Mouse (Mus musculus) neural tube, embryonic 13.5 days (tissue): ENCODE measurements around the gene Lgals3bp. TPM values are rescaled to one million over a fixed set of nuclear protein-coding genes. Genes with fewer than 3 reads are reported as not detected.

Experiments
- ATAC-seq: fragments of 200-750 bp; cut with Nextera tagmentation; 2 replicates; pipeline ENCODE4 v1.8.0; 2017; ENCODE audit warnings: low read depth, mild to moderate bottlenecking, moderate TSS enrichment, moderate library complexity
- H3K27ac ChIP-seq: fragments of 300-500 bp; sonication (generic); replicated peaks from 2 replicates; pipeline ENCODE4 v1.5.1; 2015; ENCODE audit warnings: moderate library complexity, mild to moderate bottlenecking, inconsistent platforms
- H3K27me3 ChIP-seq: fragments of 300-500 bp; sonication (generic); 2 replicates; pipeline ENCODE4 v1.6.1; 2015; ENCODE audit warnings: mild to moderate bottlenecking, inconsistent platforms
- H3K36me3 ChIP-seq: fragments of 300-500 bp; sonication (generic); 2 replicates; pipeline ENCODE4 v1.6.1; 2015; ENCODE audit warnings: mild to moderate bottlenecking, inconsistent platforms
- H3K4me1 ChIP-seq: fragments of 300-500 bp; sonication (generic); replicated peaks from 2 replicates; pipeline ENCODE4 v1.6.1; 2015; ENCODE audit warnings: inconsistent platforms
- H3K4me2 ChIP-seq: fragments of 300-500 bp; sonication (generic); 2 replicates; pipeline ENCODE4 v1.6.1; 2015; ENCODE audit warnings: inconsistent platforms, mild to moderate bottlenecking, moderate library complexity
- H3K4me3 ChIP-seq: fragments of 300-500 bp; sonication (generic); 2 replicates; pipeline ENCODE4 v1.5.1; 2015; ENCODE audit warnings: mild to moderate bottlenecking, inconsistent platforms
- H3K9ac ChIP-seq: fragments of 300-500 bp; sonication (generic); 2 replicates; pipeline ENCODE4 v1.6.1; 2015; ENCODE audit warnings: moderate library complexity, mild to moderate bottlenecking, inconsistent platforms
- H3K9me3 ChIP-seq: fragments of 300-500 bp; sonication (generic); 2 replicates; pipeline ENCODE4 v1.6.1; 2016; ENCODE audit warnings: inconsistent platforms
- WGBS: fragments of 180-500 bp; shearing (Covaris S2); methylation state at CpG from one replicate; pipeline ENCODE4 v1.1.7; 2015; 5-methylcytosine and 5-hydroxymethylcytosine counted together
- polyA plus RNA-seq: library from polyadenylated mRNA; unstranded; fragments of >200 nt; fragmentation: Nextera tagmentation; extraction: Ambion mirVana; gene quantifications from 2 replicates; pipeline ENCODE4 v1.2.1, GENCODE M21; 2015

Lgals3bp gene
- polyA plus RNA-seq, 1 experiment from 2014 or later: 4.2 TPM

DNA sequence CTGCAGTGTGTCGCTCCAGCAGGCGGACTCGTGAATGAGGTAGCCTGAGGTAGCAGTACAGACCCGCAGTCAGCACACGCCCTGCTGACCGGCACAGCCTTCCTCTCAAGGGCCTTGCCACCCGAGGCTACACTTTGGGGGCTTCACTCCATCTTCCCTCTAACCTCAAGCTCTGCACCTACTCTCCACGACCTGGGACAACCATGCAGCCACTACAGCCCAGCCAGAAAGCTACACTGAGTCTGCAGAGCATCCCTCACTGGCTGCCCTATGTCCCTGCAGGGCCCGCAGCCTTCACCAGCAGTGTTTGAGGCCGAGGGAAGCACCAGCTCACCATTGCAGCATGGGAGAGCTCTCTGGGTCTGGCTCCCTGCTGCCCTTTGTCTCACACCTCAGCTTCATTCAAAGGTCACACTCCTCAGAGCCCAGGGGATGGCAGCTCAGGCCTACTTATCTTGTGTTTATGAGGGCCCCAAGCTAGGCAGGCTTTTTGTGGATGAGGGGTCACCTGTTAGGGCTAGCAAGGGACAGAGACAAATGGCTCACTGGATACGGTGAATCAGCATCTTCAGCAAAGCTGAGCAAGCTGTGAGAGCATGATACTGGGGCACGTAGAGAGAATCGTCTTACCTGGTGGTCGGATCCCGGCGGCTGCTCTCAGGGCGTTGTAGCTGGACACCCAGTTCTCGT, 6.3 kb upstream of the Lgals3bp start:
- WGBS: 88% methylated on average over 18 of the region's 18 CpGs
- Histone ChIP-seq H3K9me3 (no peaks in the 10 kb centered on the region), H3K4me3 (no peak overlapping the region), H3K4me2 (no peak overlapping the region), H3K9ac (no peak overlapping the region), H3K27ac (no peak overlapping the region), H3K4me1 (no peaks in the 10 kb centered on the region; the same call in 1 of the 2 replicates), H3K36me3 (peaks cover 72% of the 10 kb centered on the region), H3K27me3 (no peaks in the 10 kb centered on the region)
- ATAC-seq: no peak

DNA sequence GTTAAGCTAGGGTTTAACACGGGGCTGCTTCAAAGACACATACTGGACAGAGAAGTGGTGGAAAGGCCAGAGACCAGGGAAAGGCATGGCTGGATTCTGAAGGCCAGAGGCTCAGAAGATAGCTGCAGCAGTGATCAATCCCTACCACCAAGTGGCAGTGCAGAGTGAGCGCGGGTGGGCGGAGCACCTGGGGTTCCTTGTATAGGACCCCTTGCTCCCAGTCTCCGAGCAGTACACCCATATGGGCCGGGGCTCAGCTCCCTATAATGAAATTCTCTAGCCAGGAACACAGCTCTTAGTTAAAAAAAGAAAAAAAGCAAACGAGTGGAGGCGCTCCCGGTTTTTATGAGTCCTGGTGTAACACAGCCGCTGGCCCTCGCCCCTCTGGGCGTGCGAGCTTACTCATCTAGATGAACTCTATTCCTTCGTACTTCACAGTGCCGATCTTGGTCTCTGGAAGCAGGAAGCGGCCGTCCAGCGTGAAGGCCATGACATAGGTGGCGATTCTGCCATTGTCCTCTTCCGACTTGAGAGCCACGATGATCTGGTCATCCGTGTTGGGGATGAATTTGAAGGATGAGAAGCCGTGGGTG, 5.5 kb upstream of the Lgals3bp start:
- H3K36me3 ChIP-seq: peaks cover 72% of the 10 kb centered on the region
- H3K9ac ChIP-seq: no peak overlapping the region
- H3K27ac ChIP-seq: no peak overlapping the region
- no peak for ATAC-seq
- no peaks in the 10 kb centered on the region; the same call in 1 of the 2 replicates for H3K4me1 ChIP-seq
- 85% methylated on average over 23 of the region's 23 CpGs for WGBS
- no peak overlapping the region for H3K4me3 ChIP-seq
- H3K27me3 ChIP-seq: no peaks in the 10 kb centered on the region
- H3K9me3 ChIP-seq: no peaks in the 10 kb centered on the region
- no peak overlapping the region for H3K4me2 ChIP-seq

DNA sequence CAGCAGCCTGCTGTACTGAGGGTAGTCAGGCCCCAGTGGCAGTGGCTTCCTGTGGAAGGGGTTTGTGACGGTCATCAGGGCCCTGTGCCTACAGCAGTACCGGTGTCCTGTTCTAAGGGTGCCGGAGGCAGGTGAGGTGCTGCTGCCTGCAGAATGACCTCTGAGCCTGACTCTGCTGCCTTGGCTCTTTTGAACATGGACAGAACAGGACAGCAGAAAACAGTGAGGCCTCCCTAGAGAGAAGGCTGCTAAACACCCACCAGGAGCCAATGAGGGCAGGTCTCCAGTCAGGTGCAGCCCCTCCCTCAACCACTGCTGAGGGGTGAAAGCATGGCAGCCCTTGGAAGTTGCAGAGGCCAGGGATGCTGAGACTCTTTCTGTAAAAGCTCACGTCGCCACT, 4.6 kb upstream of the Lgals3bp start:
- H3K9ac ChIP-seq: no peak overlapping the region
- H3K4me1 ChIP-seq: peaks cover 3% of the 10 kb centered on the region; the same call in 1 of the 2 replicates
- 91% methylated on average over 5 of the region's 5 CpGs for WGBS
- ATAC-seq: no peak
- no peaks in the 10 kb centered on the region for H3K27me3 ChIP-seq
- H3K4me3 ChIP-seq: no peak overlapping the region
- 0 out of 2 replicates have a peak overlapping the region, but pooled peaks have one; percentile 19 for H3K27ac ChIP-seq
- H3K4me2 ChIP-seq: no peak overlapping the region
- peaks cover 63% of the 10 kb centered on the region for H3K36me3 ChIP-seq
- no peaks in the 10 kb centered on the region for H3K9me3 ChIP-seq

DNA sequence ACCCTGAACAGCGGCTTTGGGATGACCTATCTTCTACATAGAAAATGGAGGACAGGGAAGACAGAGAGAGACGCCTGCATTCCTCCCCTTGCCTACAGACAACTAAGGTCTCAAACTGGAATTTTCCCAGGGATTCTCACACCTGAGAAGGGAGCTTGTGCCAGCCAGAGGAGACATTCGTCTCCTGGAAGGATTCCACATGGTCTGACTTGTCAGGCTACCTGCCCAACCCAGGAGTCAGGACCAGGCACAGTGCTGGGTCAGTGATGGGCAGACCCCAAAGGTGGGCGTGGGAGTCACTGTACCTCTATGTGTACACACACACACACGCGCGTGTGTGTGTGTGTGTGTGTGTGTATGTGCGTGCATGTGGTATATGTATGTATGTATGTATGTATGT, 3.4 kb upstream of the Lgals3bp start:
- H3K27me3 ChIP-seq: no peaks in the 10 kb centered on the region
- H3K4me2 ChIP-seq: no peak overlapping the region
- H3K4me1 ChIP-seq: peaks cover 15% of the 10 kb centered on the region
- H3K9ac ChIP-seq: no peak overlapping the region
- H3K4me3 ChIP-seq: no peak overlapping the region
- ATAC-seq: no peak
- H3K36me3 ChIP-seq: peaks cover 51% of the 10 kb centered on the region
- H3K9me3 ChIP-seq: no peaks in the 10 kb centered on the region
- WGBS: 95% methylated on average over 8 of the region's 8 CpGs
- H3K27ac ChIP-seq: no peak overlapping the region

DNA sequence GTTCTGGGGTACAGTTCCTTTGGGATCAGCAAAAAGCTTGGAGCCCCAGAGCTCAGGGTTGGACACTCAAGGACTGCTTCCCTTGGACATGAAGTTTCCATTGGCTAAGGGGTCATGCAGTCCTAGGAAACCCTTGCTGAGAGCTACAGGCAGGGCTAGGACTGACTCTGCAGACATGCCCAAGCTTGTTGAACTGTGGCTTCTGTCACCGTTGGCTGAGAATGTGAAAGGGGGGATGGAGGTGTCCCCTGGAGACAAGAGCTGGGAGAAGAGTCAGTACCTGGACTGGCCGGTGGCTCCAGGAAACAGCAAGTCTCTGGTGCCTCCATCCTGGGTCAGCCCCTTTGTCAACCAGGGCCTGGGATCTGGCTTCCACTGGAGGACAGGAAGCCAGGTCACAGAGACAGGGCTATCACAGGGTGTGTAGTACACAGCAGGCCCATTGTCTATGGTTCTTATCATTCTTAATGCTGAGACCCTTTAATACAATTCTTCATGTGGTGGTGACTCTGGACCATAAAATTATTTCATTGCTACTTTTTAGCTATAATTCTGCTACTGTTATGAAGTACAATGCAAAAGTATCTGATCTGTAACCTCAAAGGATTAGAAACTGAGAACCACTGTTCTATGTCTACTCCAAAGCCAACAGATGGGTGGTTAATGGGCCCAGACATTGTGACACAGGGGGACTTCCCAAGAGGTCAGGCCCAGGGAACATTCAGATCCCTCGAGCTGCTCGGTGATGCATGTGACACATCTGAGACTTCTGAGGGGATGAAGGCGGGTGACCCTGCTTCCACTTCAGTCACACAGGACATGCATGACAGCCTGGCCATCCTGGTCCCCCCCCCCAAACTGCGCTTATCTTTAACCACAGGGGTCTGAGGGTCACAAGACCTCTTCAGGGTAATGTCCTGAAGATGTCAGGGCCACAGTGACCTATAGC, 2.3 kb upstream of the Lgals3bp start:
- peaks cover 16% of the 10 kb centered on the region for H3K4me1 ChIP-seq
- WGBS: 79% methylated on average over 6 of the region's 6 CpGs

GRCm38 (mm10) chr11:118403183-118403582, 1.3 kb upstream of the Lgals3bp start:
- no peaks in the 10 kb centered on the region for H3K9me3 ChIP-seq
- H3K4me2 ChIP-seq: no peak overlapping the region
- H3K27ac ChIP-seq: no peak overlapping the region
- peaks cover 32% of the 10 kb centered on the region for H3K36me3 ChIP-seq
- no peak overlapping the region for H3K4me3 ChIP-seq
- H3K4me1 ChIP-seq: peaks cover 16% of the 10 kb centered on the region
- no peak overlapping the region for H3K9ac ChIP-seq
- 90% methylated on average over 2 of the region's 2 CpGs for WGBS
- no peak for ATAC-seq
- H3K27me3 ChIP-seq: no peaks in the 10 kb centered on the region

More for the DNA sequence above, 2.3 kb upstream of the Lgals3bp start:
- ATAC-seq: no peak
- no peak overlapping the region for H3K9ac ChIP-seq
- no peak overlapping the region for H3K4me2 ChIP-seq
- no peak overlapping the region for H3K27ac ChIP-seq
- H3K9me3 ChIP-seq: no peaks in the 10 kb centered on the region
- H3K36me3 ChIP-seq: peaks cover 42% of the 10 kb centered on the region
- H3K4me3 ChIP-seq: no peak overlapping the region
- no peaks in the 10 kb centered on the region for H3K27me3 ChIP-seq

DNA sequence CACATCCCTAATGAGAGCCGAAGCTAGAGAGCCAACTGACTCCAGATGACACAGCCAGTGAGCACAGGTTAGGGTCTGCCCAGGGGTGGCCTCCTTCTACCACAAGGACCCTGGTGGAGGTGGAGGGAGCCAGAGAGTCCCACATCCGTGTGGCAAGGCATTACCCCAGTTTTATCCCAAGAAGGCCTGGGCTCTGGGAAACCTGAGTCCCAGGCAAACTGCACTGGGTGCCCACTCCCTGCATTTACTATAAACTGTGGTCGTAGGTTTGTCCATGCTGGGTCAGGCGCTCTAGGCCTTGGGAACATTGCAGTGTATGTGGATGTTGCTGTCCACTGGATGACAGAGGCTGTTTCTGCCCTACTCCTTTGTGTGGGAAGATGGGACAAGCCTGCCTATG, 697 bp downstream of the Lgals3bp start:
- Histone ChIP-seq H3K36me3 (peaks cover 13% of the 10 kb centered on the region; the same call in 1 of the 2 replicates), H3K4me1 (peaks cover 16% of the 10 kb centered on the region), H3K27me3 (no peaks in the 10 kb centered on the region), H3K9me3 (no peaks in the 10 kb centered on the region), H3K4me3 (no peak overlapping the region), H3K4me2 (no peak overlapping the region), H3K27ac (no peak overlapping the region), H3K9ac (no peak overlapping the region)
- no peak for ATAC-seq
- WGBS: 85% methylated on average over 4 of the region's 4 CpGs

DNA sequence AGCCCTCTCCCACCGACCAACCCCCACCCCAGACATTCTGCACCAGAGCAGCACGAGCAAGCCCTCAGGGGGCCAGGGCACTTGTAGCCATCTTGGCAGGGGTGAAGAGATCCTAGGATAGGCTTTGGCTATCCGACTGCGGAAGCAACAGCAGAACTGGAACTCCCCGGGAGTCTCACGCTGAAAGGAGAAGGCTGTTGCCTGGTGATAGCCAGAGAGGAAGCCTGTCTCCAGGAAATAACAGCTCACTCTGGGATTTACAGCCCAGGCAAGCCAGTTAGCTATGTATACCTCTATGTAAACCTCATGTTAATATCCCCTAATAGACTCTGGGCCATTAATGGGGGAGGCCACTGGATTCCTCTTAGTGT, 1.3 kb downstream of the Lgals3bp start:
- peaks cover 16% of the 10 kb centered on the region for H3K4me1 ChIP-seq
- no peak overlapping the region for H3K9ac ChIP-seq
- 0 out of 2 replicates have a peak overlapping the region, but pooled peaks have one; percentile 9 for H3K27ac ChIP-seq
- no peak overlapping the region for H3K4me2 ChIP-seq
- peaks cover 12% of the 10 kb centered on the region; the same call in 1 of the 2 replicates for H3K36me3 ChIP-seq
- no peak for ATAC-seq
- no peak overlapping the region for H3K4me3 ChIP-seq
- H3K27me3 ChIP-seq: no peaks in the 10 kb centered on the region
- WGBS: 28% methylated on average over 6 of the region's 6 CpGs
- H3K9me3 ChIP-seq: no peaks in the 10 kb centered on the region

- WGBS: 69% methylated on average over 5 of the region's 5 CpGs
- no peak overlapping the region for H3K9ac ChIP-seq
Measured at GRCm38 (mm10) chr11:118399891-118400565, 1.9 kb downstream of the Lgals3bp start.

DNA sequence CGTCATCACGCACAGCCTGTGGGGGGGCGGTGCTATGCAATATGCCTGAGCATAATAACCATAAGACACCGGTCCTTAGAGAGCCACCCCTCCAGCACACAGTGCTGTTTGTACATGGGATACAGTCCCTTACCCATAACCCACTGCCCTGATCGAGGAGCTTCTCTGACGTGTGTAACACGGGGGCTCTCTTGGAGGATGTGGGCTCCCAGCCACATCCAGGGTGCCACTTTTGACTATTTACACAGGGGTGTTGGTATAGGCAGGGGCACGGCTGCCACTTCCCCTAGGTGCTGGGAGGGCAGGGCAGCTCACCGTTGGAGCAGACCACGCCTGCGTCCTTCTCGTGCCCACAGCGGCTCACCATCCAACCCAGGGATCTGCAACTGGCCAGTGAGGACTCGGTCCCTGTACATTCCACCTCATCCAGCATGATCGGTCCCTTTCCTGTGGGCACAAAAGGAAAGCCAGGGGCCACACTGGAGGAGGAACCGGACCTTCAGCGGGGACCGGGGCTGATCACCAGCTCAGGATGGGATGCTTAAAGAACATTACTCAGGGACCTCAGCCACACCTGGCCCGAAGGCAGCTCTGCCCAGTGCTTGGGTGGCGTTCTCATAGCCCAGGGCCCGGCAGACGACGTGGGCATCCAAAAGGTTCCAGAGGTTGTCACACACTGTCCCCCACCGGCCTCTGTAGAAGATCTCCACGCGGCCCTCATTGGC, 3.9 kb downstream of the Lgals3bp start:
- Histone ChIP-seq H3K4me2 (no peak overlapping the region), H3K9me3 (no peaks in the 10 kb centered on the region), H3K9ac (no peak overlapping the region), H3K27me3 (no peaks in the 10 kb centered on the region), H3K4me3 (no peak overlapping the region), H3K27ac (no peak overlapping the region), H3K4me1 (peaks cover 20% of the 10 kb centered on the region; the same call in 1 of the 2 replicates), H3K36me3 (0 out of 2 replicates have a peak, but pooled peaks cover 7% of the 10 kb centered on the region)
- whole genome bisulfite sequencing: 89% methylated on average over 26 of the region's 26 CpGs
- no peak for ATAC-seq

More at GRCm38 (mm10) chr11:118399891-118400565, 1.9 kb downstream of the Lgals3bp start:
- H3K4me2 ChIP-seq: no peak overlapping the region
- ATAC-seq: no peak
- no peaks in the 10 kb centered on the region for H3K9me3 ChIP-seq
- no peaks in the 10 kb centered on the region for H3K27me3 ChIP-seq
- H3K27ac ChIP-seq: 0 out of 2 replicates have a peak overlapping the region, but pooled peaks have one; percentile 9
- peaks cover 17% of the 10 kb centered on the region for H3K4me1 ChIP-seq
- H3K36me3 ChIP-seq: 0 out of 2 replicates have a peak, but pooled peaks cover 7% of the 10 kb centered on the region
- no peak overlapping the region for H3K4me3 ChIP-seq

DNA sequence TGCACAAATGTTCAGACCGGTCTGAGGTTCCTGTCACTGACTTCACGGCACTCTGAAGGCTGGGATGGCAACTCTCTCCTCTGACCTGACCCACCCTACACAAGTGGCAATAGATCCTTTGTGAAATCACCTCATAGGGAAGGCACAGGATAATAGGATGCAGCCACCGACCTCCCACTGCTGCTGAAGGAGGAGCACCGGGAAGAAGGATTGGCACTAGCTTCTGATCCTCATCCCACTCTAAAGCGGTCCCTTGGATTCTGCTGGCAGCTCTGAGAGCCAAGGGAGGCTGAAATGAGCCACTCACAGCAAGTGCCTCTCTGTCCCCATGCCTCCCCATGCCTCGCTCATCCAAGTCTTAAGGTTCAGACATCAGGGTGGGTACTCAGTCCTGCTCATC, 7.4 kb downstream of the Lgals3bp start:
- Histone ChIP-seq H3K36me3 (0 out of 2 replicates have a peak, but pooled peaks cover 7% of the 10 kb centered on the region), H3K27ac (peak overlapping the region; percentile 64; the same call in 1 of the 2 replicates), H3K4me2 (no peak overlapping the region), H3K9ac (0 out of 2 replicates have a peak overlapping the region, but pooled peaks have one; percentile 31), H3K4me1 (peaks cover 4% of the 10 kb centered on the region; the same call in 1 of the 2 replicates), H3K9me3 (no peaks in the 10 kb centered on the region), H3K4me3 (no peak overlapping the region), H3K27me3 (no peaks in the 10 kb centered on the region)
- WGBS: 63% methylated on average over 6 of the region's 6 CpGs
- no peak for ATAC-seq
